Mouse (Mus musculus): Measurements from ENCODE around the gene Rflnb.

DNA sequence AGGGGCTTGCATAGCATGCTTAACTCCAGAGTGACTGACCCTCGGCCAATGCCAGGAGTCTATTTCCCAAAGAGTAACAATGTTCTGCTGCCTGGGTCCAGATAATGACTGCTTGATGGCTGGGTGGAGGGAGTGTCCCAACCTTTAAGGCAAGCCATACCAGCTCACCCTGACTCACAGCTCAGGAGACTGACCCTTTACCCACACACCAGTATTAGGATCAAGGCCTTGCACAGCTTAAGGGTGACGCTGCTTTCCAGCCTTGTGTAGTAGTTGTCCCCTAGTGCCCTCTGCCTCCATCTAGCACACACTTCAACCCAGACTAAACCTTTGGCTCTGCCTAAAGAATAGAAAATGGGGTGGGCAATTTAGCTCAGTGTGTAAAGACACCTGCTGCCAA lies 19.4 kb downstream of the Rflnb start:
- no peak for TF ChIP-seq CTCF (IDR thresholded peaks at IDR 0.05; ENCODE audit: low read depth, low read length)
- TF ChIP-seq POLR2A (IDR thresholded peaks at IDR 0.05; ENCODE audit: extremely low read depth, insufficient read depth, low read length): no peak
